Mouse (Mus musculus) MEL (cell line): ENCODE measurements around the gene P2rx7.

Experiments used
- CTCF ChIP-seq, 3 experiments: IDR thresholded peaks in 2 of 3; conservative IDR thresholded peaks in 1 of 3; 2 replicates each; pipeline ENCODE4 v1.5.1; 2011 to 2012; ENCODE audit warnings: low read length in 3 of 3, low read depth in 2 of 3, mild to moderate bottlenecking in 2 of 3, improper control_type of control experiment in 1 of 3, inconsistent platforms in 1 of 3, mixed read lengths in 1 of 3, moderate library complexity in 1 of 3; ENCODE audit not compliant: control insufficient read depth in 1 of 3, insufficient read depth in 1 of 3, poor library complexity in 1 of 3, severe bottlenecking in 1 of 3
- EP300 ChIP-seq, 2 experiments: IDR thresholded peaks; 2 replicates each; pipeline ENCODE4 v1.6.1; 2011; ENCODE audit warnings: improper control_type of control experiment in 2 of 2, low read length in 2 of 2, low read depth in 1 of 2, mild to moderate bottlenecking in 1 of 2
- GATA1 ChIP-seq: IDR thresholded peaks from 2 replicates; pipeline ENCODE4 v1.6.1; 2011; ENCODE audit warnings: low read depth, low read length, improper control_type of control experiment
- MAX ChIP-seq: IDR thresholded peaks from 2 replicates; pipeline ENCODE4 v1.6.1; 2011; ENCODE audit warnings: low read length, improper control_type of control experiment
- MYC ChIP-seq: IDR thresholded peaks from 2 replicates; pipeline ENCODE4 v1.6.1; 2011; ENCODE audit warnings: low read depth, mild to moderate bottlenecking, low read length, improper control_type of control experiment, moderate library complexity
- POLR2A ChIP-seq, 2 experiments: IDR thresholded peaks; 2 replicates each; pipeline ENCODE4 v1.6.1; 2011 to 2012; ENCODE audit warnings: low read length in 2 of 2, mild to moderate bottlenecking in 2 of 2, control low read depth in 1 of 2, improper control_type of control experiment in 1 of 2, low read depth in 1 of 2, moderate library complexity in 1 of 2; ENCODE audit not compliant: control insufficient read depth in 1 of 2, insufficient read depth in 1 of 2, poor library complexity in 1 of 2
- POLR2AphosphoS2 ChIP-seq: IDR thresholded peaks from 2 replicates; pipeline ENCODE4 v1.6.1; 2011; ENCODE audit warnings: low read length, improper control_type of control experiment
- POLR2AphosphoS5 ChIP-seq: IDR thresholded peaks from 2 replicates; pipeline ENCODE4 v1.6.1; 2012; ENCODE audit warnings: low read depth, borderline replicate concordance, mild to moderate bottlenecking, inconsistent platforms, low read length, moderate library complexity, mixed read lengths
- TCF12 ChIP-seq: IDR thresholded peaks from 2 replicates; pipeline ENCODE4 v1.6.1; 2014; ENCODE audit warnings: low read depth, mild to moderate bottlenecking, inconsistent platforms, low read length, improper control_type of control experiment, moderate library complexity
- USF1 ChIP-seq: IDR thresholded peaks from 2 replicates; pipeline ENCODE4 v1.6.1; 2014; ENCODE audit warnings: low read depth, mild to moderate bottlenecking, inconsistent platforms, low read length, improper control_type of control experiment, moderate library complexity
- ZKSCAN1 ChIP-seq: IDR thresholded peaks from 2 replicates; pipeline ENCODE4 v1.6.1; 2012; ENCODE audit warnings: low read depth, mild to moderate bottlenecking, inconsistent platforms, low read length, improper control_type of control experiment, moderate library complexity
- ZNF384 ChIP-seq: IDR thresholded peaks from 2 replicates; pipeline ENCODE4 v1.6.1; 2012; ENCODE audit warnings: low read depth, mild to moderate bottlenecking, inconsistent platforms, low read length, improper control_type of control experiment

GRCm38 (mm10) chr5:122621376-122621886, 22.3 kb upstream of the P2rx7 start:
- no peak for TF ChIP-seq GATA1
- TF ChIP-seq CTCF (IDR thresholded peaks at IDR 0.05 in 2 of 3, conservative IDR thresholded peaks at IDR 0.05 in 1 of 3; ENCODE audit: control insufficient read depth in 1 of 3, insufficient read depth in 1 of 3, low read depth in 2 of 3, low read length in 3 of 3, poor library complexity in 1 of 3, severe bottlenecking in 1 of 3): no peak
- no peak for TF ChIP-seq POLR2A (IDR thresholded peaks at IDR 0.05; ENCODE audit: control insufficient read depth in 1 of 2, insufficient read depth in 1 of 2, low read depth in 1 of 2, low read length in 2 of 2, poor library complexity in 1 of 2)
- no peak for TF ChIP-seq POLR2AphosphoS2
- TF ChIP-seq MAX: no peak
- no peak for TF ChIP-seq EP300 (IDR thresholded peaks at IDR 0.05; ENCODE audit: low read depth in 1 of 2, low read length in 2 of 2)
- no peak; the same call in 1 of the 2 replicates for TF ChIP-seq USF1
- TF ChIP-seq MYC: no peak
- peak; percentile 45 for TF ChIP-seq TCF12
- TF ChIP-seq ZNF384: peak; percentile 63
- TF ChIP-seq POLR2AphosphoS5: no peak
- TF ChIP-seq ZKSCAN1: no peak
